Mouse (Mus musculus): ENCODE measurements around the gene Fktn.

GRCm38 (mm10) chr4:53722506-53722905, 8.7 kb downstream of the Fktn start:
- TF ChIP-seq POLR2A (IDR thresholded peaks at IDR 0.05; ENCODE audit: borderline replicate concordance, extremely low read depth, low read depth, low read length) (no peak), CTCF (IDR thresholded peaks at IDR 0.05; ENCODE audit: insufficient read depth, low read length) (no peak)
